Mouse (Mus musculus) left cerebral cortex, adult 8-10 months (tissue): ENCODE data around the gene Esrrg. TPM values are rescaled to one million over a fixed set of nuclear protein-coding genes. Genes with fewer than 3 reads are reported as not detected.
A peak's percentile ranks its signal among the peaks of the same experiment; 100 is the strongest.

Source experiments
- DNase-seq, 2 experiments: peaks; one replicate each; pipeline ENCODE4 v3.0.0; 2022; ENCODE audit warnings: low spot score in 2 of 2
- total RNA-seq, 4 experiments: library from RNA; stranded (reverse); gene quantifications; 2 replicates each; pipeline ENCODE4 v1.2.4; 2022

Esrrg gene
- total RNA-seq, 4 experiments from 2014 or later = 24.8 to 36.8 (median 31.5) TPM

- DNase-seq = no peak
Measured at GRCm38 (mm10) chr1:187767355-187767754, 158.8 kb downstream of the Esrrg start.

DNA sequence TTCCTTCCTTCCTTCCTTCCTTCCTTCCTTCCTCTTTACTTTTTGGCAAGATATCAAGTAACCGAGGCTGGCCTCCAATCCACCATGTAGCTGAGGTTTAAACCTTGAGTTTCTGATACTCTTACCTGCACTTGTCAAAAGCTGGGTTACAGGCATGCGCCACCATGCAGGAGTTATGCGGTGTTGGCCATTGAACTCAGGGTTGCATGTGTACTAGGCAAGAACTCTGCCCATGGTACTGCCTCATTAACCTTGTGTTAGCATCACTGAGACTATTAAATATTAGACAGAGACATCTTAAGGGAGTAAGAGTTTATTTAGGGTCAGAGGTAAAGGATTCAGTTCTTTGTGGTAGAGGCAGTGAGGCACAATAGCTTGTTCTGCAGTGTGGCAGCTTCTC lies 161.6 kb downstream of the Esrrg start:
- no peak for DNase-seq

DNA sequence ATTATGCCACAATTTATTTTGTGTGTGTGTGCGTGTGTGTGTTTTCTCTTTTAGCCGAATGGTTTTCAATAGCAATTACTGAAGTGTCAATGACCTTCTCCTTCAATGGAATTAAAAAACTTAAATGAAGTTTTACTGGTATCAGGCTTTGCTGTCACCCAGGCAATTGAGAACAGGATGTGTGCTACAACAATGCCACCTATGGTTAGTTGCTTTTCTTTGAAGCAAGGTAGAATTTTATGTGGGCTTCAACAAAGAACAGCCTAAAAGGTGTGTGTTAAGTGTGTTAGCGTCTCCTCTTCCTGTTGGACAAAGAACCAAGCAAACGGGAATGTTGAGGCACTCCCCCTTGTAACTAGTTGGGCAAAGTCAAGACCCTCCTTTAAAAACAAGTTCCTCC lies 162.5 kb downstream of the Esrrg start:
- no peak for DNase-seq

GRCm38 (mm10) chr1:187779589-187780178 lies 171.1 kb downstream of the Esrrg start:
- DNase-seq = no peak

DNA sequence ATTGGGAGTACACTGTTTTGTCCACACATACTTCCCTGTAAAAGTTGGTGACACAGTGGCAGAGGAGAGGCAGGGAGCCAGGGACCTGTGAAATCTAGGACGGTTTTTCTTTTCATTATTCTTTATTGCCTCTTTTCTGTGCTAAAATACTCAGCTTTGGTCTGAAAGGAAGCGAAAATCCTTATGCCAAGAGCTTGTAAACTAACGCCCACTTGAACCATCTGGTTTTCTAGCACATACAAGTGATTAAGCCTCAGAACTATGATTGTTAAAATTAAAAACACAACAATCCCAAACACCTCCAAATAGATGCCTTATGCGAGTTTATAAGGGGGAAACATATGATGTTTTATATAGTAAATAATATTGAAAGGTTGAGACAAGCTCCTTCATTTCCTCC lies 176.6 kb downstream of the Esrrg start:
- peak in 1 of 2 experiments; percentile 30 for DNase-seq

- DNase-seq = no peak
Measured at GRCm38 (mm10) chr1:187787055-187788016, 178.7 kb downstream of the Esrrg start.

DNA sequence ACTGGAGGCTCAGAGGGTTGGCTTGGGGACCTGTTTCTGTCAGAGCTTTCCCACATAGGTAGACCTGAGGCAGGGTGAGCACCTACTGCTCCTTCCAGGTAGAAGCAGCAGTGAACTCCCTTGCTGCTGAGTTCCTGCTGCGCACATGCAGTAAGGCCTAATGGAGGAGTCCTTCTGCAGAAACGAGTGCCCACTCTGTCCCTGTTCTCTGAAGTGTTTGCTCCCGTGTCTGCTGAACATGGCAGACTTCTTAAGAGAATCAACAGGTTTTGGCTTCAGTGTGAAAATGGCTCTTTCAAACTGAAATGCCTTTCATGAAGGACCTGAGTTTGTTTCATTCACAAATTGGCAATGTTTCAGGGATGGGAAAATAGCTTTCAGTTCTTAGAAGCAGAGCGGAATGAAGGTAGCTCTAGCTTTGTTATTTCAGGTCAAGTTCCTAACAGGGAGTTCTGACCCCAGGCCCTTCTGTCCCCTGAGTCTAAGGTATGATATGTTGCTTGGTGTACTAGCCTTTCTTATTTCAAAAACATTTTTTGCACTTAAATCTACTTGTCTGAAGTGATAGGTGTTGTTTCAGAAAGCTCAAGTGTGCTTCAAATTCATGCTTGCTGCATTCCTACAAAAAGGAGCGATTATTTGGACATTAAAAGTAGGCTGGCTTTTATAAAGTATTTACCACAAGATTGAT lies 185.8 kb downstream of the Esrrg start:
- no peak for DNase-seq

GRCm38 (mm10) chr1:187795551-187795950 lies 187.0 kb downstream of the Esrrg start:
- no peak for DNase-seq

DNA sequence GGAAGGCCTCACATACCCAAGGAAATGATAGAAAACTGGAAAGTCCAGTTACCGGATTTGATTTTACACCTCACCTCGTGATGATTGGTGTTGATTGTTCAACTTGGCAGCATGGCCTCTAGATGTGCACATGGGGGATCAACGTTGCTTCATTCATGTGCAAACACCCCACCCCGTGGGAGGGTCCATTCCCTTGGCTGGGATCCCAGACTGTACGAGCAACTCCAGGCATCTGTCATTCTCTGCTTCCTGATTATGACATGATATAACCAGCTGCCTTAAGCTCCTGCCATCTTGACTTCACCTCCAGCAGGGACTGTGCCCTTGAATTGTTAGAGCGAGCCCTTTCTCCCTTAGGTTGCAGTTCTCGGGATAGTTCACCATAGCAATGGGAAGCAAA lies 190.7 kb downstream of the Esrrg start:
- DNase-seq = no peak

GRCm38 (mm10) chr1:187800761-187801160 lies 192.2 kb downstream of the Esrrg start:
- DNase-seq = no peak

DNA sequence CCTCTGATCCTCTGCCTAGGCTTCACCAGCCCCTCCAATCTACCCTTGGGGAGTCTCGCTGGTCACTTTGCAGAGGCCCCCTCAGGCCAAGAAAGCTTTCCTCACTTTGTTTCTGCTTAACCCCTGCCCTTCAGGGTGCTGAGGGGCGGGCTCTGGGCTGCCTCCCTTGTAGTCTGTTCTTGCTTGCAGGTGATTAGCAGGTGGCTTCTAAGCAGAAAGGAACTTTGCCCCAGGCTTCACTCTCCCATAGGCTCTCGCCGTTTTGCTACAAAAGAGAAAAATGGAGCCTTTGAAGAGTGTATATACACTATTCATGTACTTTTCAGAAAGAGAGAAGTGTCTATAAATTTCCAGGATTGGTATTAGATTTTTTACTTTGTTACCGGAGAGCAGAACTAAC lies 195.0 kb downstream of the Esrrg start:
- no peak for DNase-seq

DNA sequence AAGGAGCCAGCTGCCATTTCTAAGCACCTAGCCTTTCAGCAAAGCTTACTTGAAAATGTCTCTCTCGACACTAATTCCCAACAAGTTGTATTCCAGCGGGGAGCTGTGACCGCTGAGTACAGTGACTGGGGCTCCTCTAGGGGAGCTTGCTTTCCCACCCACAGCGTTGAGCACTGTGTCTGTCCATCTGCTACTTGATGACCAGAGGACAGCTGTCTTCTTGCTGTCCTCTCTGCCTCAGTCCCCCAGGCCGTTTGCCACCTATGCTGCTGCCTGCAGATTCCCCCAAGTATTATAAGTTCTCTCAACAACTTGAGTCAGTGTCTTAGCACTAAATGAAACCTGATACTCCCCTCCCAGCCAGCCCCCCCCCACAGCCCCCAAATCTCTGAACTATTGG lies 195.4 kb downstream of the Esrrg start:
- DNase-seq = no peak

GRCm38 (mm10) chr1:187805001-187805400 lies 196.4 kb downstream of the Esrrg start:
- DNase-seq = no peak

DNA sequence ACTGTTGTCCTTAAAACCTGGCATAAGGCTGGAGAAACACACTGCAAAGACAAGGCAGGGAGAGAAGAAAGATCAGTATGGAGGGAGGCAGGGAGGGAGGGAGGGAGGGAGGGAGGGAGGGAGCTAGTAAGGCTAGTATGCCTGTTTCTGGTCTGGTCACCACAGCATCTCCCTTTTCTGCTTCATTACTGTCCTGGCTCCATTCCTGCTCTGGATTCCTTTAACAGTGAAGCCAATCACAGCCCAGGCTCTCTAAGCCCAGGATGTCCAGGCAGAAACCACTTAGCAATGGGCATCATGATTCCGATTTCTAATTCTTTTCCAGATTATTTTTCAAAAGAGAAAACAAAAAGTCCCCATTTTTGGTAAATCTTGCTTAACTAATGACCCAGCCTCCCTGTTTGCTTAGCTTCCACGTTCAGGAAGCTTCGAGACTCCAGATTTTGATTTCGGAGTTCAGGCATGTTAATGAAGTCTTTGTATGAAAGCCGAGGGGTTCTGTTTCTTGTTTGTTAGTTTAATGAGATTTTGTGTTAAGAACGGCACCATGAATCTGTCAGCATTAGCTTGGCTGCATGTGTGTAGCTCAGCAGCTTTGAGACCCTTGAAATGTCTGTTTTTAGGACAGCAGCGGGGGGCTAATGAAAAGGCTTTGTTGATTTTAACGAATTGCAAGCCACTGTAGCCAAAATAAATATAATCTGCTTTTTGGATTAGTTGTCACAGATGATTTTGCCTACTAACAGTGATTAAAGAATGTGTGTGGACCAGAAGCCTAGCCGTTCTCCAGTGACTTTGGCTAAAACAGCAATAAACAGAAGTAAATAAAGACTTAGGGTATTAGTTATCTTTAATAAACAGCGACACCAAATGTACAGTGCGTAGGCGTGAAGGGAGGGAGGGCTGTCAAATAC lies 199.1 kb downstream of the Esrrg start:
- DNase-seq = no peak

DNA sequence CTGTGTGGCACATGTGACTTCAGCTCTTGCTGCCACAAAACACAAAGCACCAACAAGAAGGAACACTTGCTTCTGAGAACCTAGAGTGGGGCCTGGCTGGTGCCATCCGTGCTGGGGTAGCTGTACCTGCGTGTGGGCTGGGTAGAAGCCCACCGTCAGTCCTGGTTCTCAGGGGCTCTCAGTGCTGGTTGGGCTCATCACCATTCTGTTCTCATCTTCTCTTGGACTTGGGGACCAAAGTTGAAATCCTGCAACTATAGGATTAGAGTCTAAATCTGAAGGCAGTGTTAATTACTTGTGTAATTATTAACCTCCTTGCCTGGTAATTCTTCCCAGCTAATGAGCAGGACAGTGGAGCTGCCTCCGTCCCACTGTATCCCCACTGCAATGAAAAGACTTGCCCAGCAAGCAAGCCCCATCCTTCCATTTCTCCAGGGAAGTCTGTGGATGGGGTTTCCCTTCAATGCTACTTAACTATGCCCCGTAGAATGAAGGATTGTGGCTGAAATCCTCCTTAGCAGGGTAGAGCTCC lies 199.9 kb downstream of the Esrrg start:
- no peak for DNase-seq

DNA sequence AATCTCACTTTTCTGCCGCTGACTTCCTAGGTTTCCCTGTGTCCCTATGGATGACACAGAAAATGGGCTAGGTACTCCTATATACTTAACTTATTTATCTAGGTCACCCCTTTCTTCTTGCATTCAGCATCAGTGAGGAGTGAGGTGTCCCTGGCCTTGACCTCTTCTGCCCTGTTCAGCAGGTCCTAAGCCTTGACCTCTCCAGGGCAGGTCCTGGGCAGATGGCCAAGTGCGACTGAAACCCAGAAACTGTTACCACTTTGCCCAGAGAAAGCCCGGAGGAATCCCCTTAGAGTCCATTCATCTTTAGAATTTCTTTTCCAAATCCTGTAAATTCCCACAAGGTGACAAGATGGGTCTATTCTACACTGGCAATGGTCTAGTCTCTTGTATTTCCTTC lies 201.0 kb downstream of the Esrrg start:
- DNase-seq = no peak

GRCm38 (mm10) chr1:187819406-187819805 lies 210.8 kb downstream of the Esrrg start:
- no peak for DNase-seq

DNA sequence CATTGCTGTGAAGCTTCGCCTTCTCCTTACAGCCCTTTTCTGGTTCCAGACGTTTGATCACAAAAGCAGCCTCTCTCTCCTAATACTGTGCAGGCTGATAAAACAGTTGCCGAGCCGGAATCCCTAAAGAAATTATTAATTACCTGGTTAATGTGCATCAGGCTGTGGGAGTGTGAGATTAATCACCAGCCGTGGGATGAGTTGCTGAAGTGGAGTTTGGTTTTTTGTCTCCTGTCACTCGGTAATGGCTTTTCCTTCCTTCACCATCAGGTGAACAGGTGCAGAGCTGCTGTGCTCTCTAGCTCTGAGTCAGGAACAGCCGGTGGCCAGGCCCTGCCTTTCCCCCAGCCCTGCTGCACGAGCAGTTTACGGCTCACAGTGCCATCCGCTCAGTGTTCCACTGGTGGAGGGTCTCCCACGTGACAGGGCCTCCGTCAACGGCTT lies 212.8 kb downstream of the Esrrg start:
- DNase-seq = no peak

DNA sequence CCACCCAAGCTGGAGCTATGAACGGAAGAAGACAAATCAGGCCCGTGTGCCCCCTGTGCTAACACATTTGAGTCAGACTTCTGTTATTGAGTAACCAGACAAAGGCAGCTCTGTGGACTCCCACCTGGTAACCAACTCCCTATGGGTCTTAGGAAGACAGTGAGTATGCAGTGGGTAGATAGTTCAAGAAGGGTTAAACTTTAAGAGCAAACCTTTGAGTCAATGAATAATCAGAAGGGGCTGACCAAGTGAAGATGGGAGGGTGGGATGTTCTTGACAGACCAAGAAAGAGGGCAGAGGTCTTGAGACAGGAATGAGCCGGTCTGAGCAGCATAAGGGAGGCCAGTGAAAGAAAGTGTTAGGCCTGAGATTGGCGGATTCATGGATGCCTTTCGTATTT lies 214.8 kb downstream of the Esrrg start:
- DNase-seq = no peak

DNA sequence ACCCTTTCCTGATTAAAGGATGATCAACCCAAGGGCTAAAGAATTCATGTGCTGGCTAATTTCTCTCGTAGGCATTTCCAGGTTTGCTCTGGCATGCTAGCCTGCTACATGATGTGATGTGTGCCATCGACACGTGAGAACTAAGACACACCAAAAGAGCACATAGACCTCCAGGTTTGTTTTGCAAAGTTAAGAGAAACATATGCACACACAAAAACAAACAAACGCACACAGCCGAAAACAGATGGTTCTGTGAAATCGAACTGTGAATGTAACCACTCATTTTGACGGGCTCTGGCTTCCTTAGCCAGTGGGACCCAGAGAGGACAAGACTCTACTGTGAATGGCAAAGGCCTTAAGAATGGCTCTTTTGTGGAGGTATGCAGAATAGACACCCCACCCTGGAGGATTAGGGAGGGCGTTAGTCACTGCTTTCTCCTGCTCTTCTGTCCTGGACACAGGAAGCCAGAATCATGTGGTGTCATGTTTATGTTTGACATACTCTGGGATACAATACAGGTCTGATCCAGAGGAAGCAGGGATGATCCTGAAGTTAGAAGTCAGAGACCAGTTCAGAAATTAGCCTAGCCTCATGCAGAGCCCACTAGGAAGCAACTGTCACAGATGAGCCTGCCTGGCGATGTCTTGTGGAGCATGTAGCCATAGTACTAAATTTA lies 217.0 kb downstream of the Esrrg start:
- DNase-seq = no peak
